Mouse (Mus musculus): ENCODE results near the gene Fancl. TPM values are rescaled to one million over a fixed set of nuclear protein-coding genes. Genes with fewer than 3 reads are reported as not detected.
"Not testable (repeated sequence)": the region's sequence is repeated elsewhere in the genome, so short reads cannot be mapped to it uniquely, and the experiment has no call there.

Fancl gene
- polyA plus RNA-seq (2012; rRNA removed) = 1.3 and 2.7 TPM in 2 replicates

- peak within 1 kb of the TSS; percentile 79 for H3K4me3 ChIP-seq (replicated peaks; ENCODE audit: extremely low read depth, low read depth, low read length)
- H3K4me1 ChIP-seq (ENCODE audit: control insufficient read depth, insufficient read depth, low read length) = no peaks in the 10 kb centered on the region
- no peak for DNase-seq
- WGBS = 97% methylated on average over 2 of the region's 2 CpGs
- no peak for TF ChIP-seq CTCF (IDR thresholded peaks at IDR 0.05; ENCODE audit: insufficient read depth, low read length)
- no peak for TF ChIP-seq POLR2A (IDR thresholded peaks at IDR 0.05; ENCODE audit: borderline replicate concordance, extremely low read depth, low read depth, low read length)
Observed at GRCm38 (mm10) chr11:26385971-26386370, at the start of gene Fancl. TSS of gene Fancl (plus strand) at chr11:26386135.

GRCm38 (mm10) chr11:26336848-26337247 is 49.1 kb upstream of the Fancl start:
- Histone ChIP-seq H3K4me3 (replicated peaks; ENCODE audit: extremely low read depth, low read depth, low read length) (no peak overlapping the region), H3K4me1 (ENCODE audit: control insufficient read depth, insufficient read depth, low read length) (no peaks in the 10 kb centered on the region)
- no peak for DNase-seq
- TF ChIP-seq POLR2A (IDR thresholded peaks at IDR 0.05; ENCODE audit: borderline replicate concordance, extremely low read depth, low read depth, low read length) (no peak), CTCF (IDR thresholded peaks at IDR 0.05; ENCODE audit: insufficient read depth, low read length) (no peak)
- WGBS = 52% methylated on average over 3 of the region's 3 CpGs

- H3K4me3 ChIP-seq (replicated peaks; ENCODE audit: extremely low read depth, low read depth, low read length); DNase-seq; H3K4me1 ChIP-seq (ENCODE audit: control insufficient read depth, insufficient read depth, low read length): not testable (repeated sequence)
- WGBS = 86% methylated on average over 2 of the region's 2 CpGs
Observed at GRCm38 (mm10) chr11:26370176-26370575, 15.8 kb upstream of the Fancl start.

GRCm38 (mm10) chr11:26371980-26372379 is 14.0 kb upstream of the Fancl start:
- not testable (repeated sequence) for H3K4me3 ChIP-seq (replicated peaks; ENCODE audit: extremely low read depth, low read depth, low read length); H3K4me1 ChIP-seq (ENCODE audit: control insufficient read depth, insufficient read depth, low read length); DNase-seq
- WGBS = 20% methylated on average over 1 of the region's 1 CpGs

- no peak for DNase-seq
- 78% methylated on average over 2 of the region's 2 CpGs for WGBS
- Histone ChIP-seq H3K4me3 (replicated peaks; ENCODE audit: extremely low read depth, low read depth, low read length) (no peak overlapping the region), H3K4me1 (ENCODE audit: control insufficient read depth, insufficient read depth, low read length) (no peaks in the 10 kb centered on the region)
- TF ChIP-seq CTCF (IDR thresholded peaks at IDR 0.05; ENCODE audit: insufficient read depth, low read length) (no peak), POLR2A (IDR thresholded peaks at IDR 0.05; ENCODE audit: borderline replicate concordance, extremely low read depth, low read depth, low read length) (no peak)
Observed at GRCm38 (mm10) chr11:26374132-26374531, 11.8 kb upstream of the Fancl start.

- Histone ChIP-seq H3K4me1 (ENCODE audit: control insufficient read depth, insufficient read depth, low read length) (no peaks in the 10 kb centered on the region), H3K4me3 (replicated peaks; ENCODE audit: extremely low read depth, low read depth, low read length) (no peak overlapping the region)
- no peak for DNase-seq
- TF ChIP-seq POLR2A (IDR thresholded peaks at IDR 0.05; ENCODE audit: borderline replicate concordance, extremely low read depth, low read depth, low read length) = no peak
- TF ChIP-seq CTCF (IDR thresholded peaks at IDR 0.05; ENCODE audit: insufficient read depth, low read length) = no peak
- WGBS = 81% methylated on average over 2 of the region's 2 CpGs
Observed at GRCm38 (mm10) chr11:26378074-26378473, 7.9 kb upstream of the Fancl start.

- 50% methylated on average over 6 of the region's 6 CpGs for WGBS
- no peak for TF ChIP-seq POLR2A (IDR thresholded peaks at IDR 0.05; ENCODE audit: borderline replicate concordance, extremely low read depth, low read depth, low read length)
- no peak for TF ChIP-seq CTCF (IDR thresholded peaks at IDR 0.05; ENCODE audit: insufficient read depth, low read length)
- Histone ChIP-seq H3K4me1 (ENCODE audit: control insufficient read depth, insufficient read depth, low read length) (no peaks in the 10 kb centered on the region), H3K4me3 (replicated peaks; ENCODE audit: extremely low read depth, low read depth, low read length) (no peak overlapping the region)
- no peak for DNase-seq
Observed at GRCm38 (mm10) chr11:26381499-26381898, 4.4 kb upstream of the Fancl start.

GRCm38 (mm10) chr11:26386678-26387077 is 743 bp downstream of the Fancl start:
- 54% methylated on average over 2 of the region's 2 CpGs for WGBS

GRCm38 (mm10) chr11:26387087-26387611 is 1.2 kb downstream of the Fancl start:
- Histone ChIP-seq H3K4me3 (replicated peaks; ENCODE audit: extremely low read depth, low read depth, low read length) (peak overlapping the region; percentile 79), H3K4me1 (ENCODE audit: control insufficient read depth, insufficient read depth, low read length) (no peaks in the 10 kb centered on the region)
- peak; percentile 89 for DNase-seq
- under 1% methylated on average over 42 of the region's 42 CpGs for WGBS
- no peak for TF ChIP-seq CTCF (IDR thresholded peaks at IDR 0.05; ENCODE audit: insufficient read depth, low read length)
- no peak for TF ChIP-seq POLR2A (IDR thresholded peaks at IDR 0.05; ENCODE audit: borderline replicate concordance, extremely low read depth, low read depth, low read length)

More at GRCm38 (mm10) chr11:26386678-26387077, 743 bp downstream of the Fancl start:
- no peak for TF ChIP-seq CTCF (IDR thresholded peaks at IDR 0.05; ENCODE audit: insufficient read depth, low read length)
- no peak for TF ChIP-seq POLR2A (IDR thresholded peaks at IDR 0.05; ENCODE audit: borderline replicate concordance, extremely low read depth, low read depth, low read length)
- peak overlapping the region; percentile 79 for H3K4me3 ChIP-seq (replicated peaks; ENCODE audit: extremely low read depth, low read depth, low read length)
- DNase-seq = no peak
- no peaks in the 10 kb centered on the region for H3K4me1 ChIP-seq (ENCODE audit: control insufficient read depth, insufficient read depth, low read length)

GRCm38 (mm10) chr11:26395561-26395960 is 9.6 kb downstream of the Fancl start:
- DNase-seq = no peak
- Histone ChIP-seq H3K4me1 (ENCODE audit: control insufficient read depth, insufficient read depth, low read length) (no peaks in the 10 kb centered on the region), H3K4me3 (replicated peaks; ENCODE audit: extremely low read depth, low read depth, low read length) (no peak overlapping the region)
- WGBS = 41% methylated on average over 3 of the region's 3 CpGs
- TF ChIP-seq CTCF (IDR thresholded peaks at IDR 0.05; ENCODE audit: insufficient read depth, low read length) (no peak), POLR2A (IDR thresholded peaks at IDR 0.05; ENCODE audit: borderline replicate concordance, extremely low read depth, low read depth, low read length) (no peak)
